Mouse (Mus musculus) myocyte (in vitro differentiated cells): ENCODE data around the gene P2ry6. TPM values are rescaled to one million over a fixed set of nuclear protein-coding genes. Genes with fewer than 3 reads are reported as not detected.

Experiments used
- H3K27me3 ChIP-seq: one replicate; pipeline ENCODE4 v1.6.1; 2011; ENCODE audit not compliant: control insufficient read depth, insufficient read depth, insufficient read length
- H3K36me3 ChIP-seq: one replicate; pipeline ENCODE4 v1.6.1; 2011; ENCODE audit not compliant: control insufficient read depth, insufficient read depth
- H3K4me2 ChIP-seq: one replicate; pipeline ENCODE4 v1.6.1; 2011; ENCODE audit warnings: low read depth, control low read depth
- H3K4me3 ChIP-seq: one replicate; pipeline ENCODE4 v1.5.1; 2011; ENCODE audit warnings: mild to moderate bottlenecking, control low read depth, moderate library complexity
- H3K79me2 ChIP-seq: one replicate; pipeline ENCODE4 v1.6.1; 2011; ENCODE audit not compliant: control insufficient read depth, insufficient read depth
- H3ac ChIP-seq: one replicate; pipeline ENCODE4 v1.6.1; 2011; ENCODE audit not compliant: control insufficient read depth, insufficient read length
- CEBPB ChIP-seq: IDR thresholded peaks from 2 replicates; pipeline ENCODE4 v1.6.1; 2011; ENCODE audit warnings: mild to moderate bottlenecking, moderate library complexity; ENCODE audit not compliant: poor library complexity, insufficient read depth, severe bottlenecking
- E2F4 ChIP-seq: IDR thresholded peaks from one replicate; pipeline ENCODE4 v1.6.1; 2011; ENCODE audit warnings: mild to moderate bottlenecking, control low read depth, moderate library complexity; ENCODE audit not compliant: insufficient read depth
- MAX ChIP-seq: IDR thresholded peaks from one replicate; pipeline ENCODE4 v1.6.1; 2011; ENCODE audit warnings: low read depth, mild to moderate bottlenecking, control low read depth
- MYOD1 ChIP-seq, 3 experiments: IDR thresholded peaks; one replicate each; pipeline ENCODE4 v1.6.1; 2011; ENCODE audit warnings: control low read depth in 2 of 3, low read depth in 2 of 3, mild to moderate bottlenecking in 2 of 3, moderate library complexity in 1 of 3; ENCODE audit not compliant: insufficient read length in 2 of 3, control insufficient read depth in 1 of 3
- MYOG ChIP-seq, 3 experiments: IDR thresholded peaks; one replicate each; pipeline ENCODE4 v1.6.1; 2011; ENCODE audit warnings: control low read depth in 2 of 3, low read depth in 2 of 3, mild to moderate bottlenecking in 2 of 3; ENCODE audit not compliant: insufficient read length in 2 of 3, control insufficient read depth in 1 of 3, insufficient read depth in 1 of 3
- POLR2A ChIP-seq: IDR thresholded peaks from one replicate; pipeline ENCODE4 v1.6.1; 2011; ENCODE audit warnings: low read depth, mild to moderate bottlenecking, control low read depth, moderate library complexity; ENCODE audit not compliant: insufficient read length
- POLR2AphosphoS2 ChIP-seq: IDR thresholded peaks from one replicate; pipeline ENCODE4 v1.6.1; 2011; ENCODE audit warnings: low read depth, control low read depth; ENCODE audit not compliant: insufficient read length
- REST ChIP-seq: IDR thresholded peaks from one replicate; pipeline ENCODE4 v1.6.1; 2011; ENCODE audit warnings: mild to moderate bottlenecking, control low read depth, moderate library complexity; ENCODE audit not compliant: insufficient read depth, insufficient read length
- SRF ChIP-seq: IDR thresholded peaks from one replicate; pipeline ENCODE4 v1.6.1; 2011; ENCODE audit warnings: low read depth; ENCODE audit not compliant: control insufficient read depth, insufficient read length
- TCF12 ChIP-seq: IDR thresholded peaks from one replicate; pipeline ENCODE4 v1.6.1; 2011; ENCODE audit warnings: mild to moderate bottlenecking, control low read depth; ENCODE audit not compliant: poor library complexity, insufficient read depth, severe bottlenecking
- TCF3 ChIP-seq: IDR thresholded peaks from one replicate; pipeline ENCODE4 v1.6.1; 2011; ENCODE audit warnings: low read depth, control low read depth; ENCODE audit not compliant: insufficient read length
- USF1 ChIP-seq: IDR thresholded peaks from one replicate; pipeline ENCODE4 v1.6.1; 2011; ENCODE audit warnings: low read depth, mild to moderate bottlenecking, control low read depth, moderate library complexity
- polyA plus RNA-seq: library from polyadenylated mRNA; unstranded; fragments of >200 nt; fragmentation: generic; extraction: Trizol; gene quantifications from one replicate; pipeline ENCODE4 v1.2.1, GENCODE M21; 2012; ENCODE audit warnings: missing spikeins

P2ry6 gene
- polyA plus RNA-seq = 0.13 TPM

GRCm38 (mm10) chr7:100974135-100974903 lies at the start of gene P2ry6:
Gene P2ry6 (minus strand): TSS chr7:100974649.
- Histone ChIP-seq H3K27me3 (no peaks in the 10 kb centered on the region), H3K79me2 (no peaks in the 10 kb centered on the region), H3ac (no peak within 1 kb of the TSS), H3K4me2 (no peak within 1 kb of the TSS), H3K4me3 (no peak within 1 kb of the TSS), H3K36me3 (no peaks in the 10 kb centered on the region)
- TF ChIP-seq MYOD1 (IDR thresholded peaks at IDR 0.05; ENCODE audit: control insufficient read depth in 1 of 3, insufficient read length in 2 of 3, low read depth in 2 of 3) (no peak), CEBPB (no peak), E2F4 (no peak), POLR2AphosphoS2 (no peak), MAX (no peak), USF1 (no peak), POLR2A (no peak), MYOG (IDR thresholded peaks at IDR 0.05; ENCODE audit: control insufficient read depth in 1 of 3, insufficient read depth in 1 of 3, insufficient read length in 2 of 3, low read depth in 2 of 3) (no peak), TCF12 (no peak), TCF3 (no peak), SRF (no peak)

- peak overlapping the region; percentile 31 for H3K4me2 ChIP-seq
- no peaks in the 10 kb centered on the region for H3K79me2 ChIP-seq
- H3K36me3 ChIP-seq = no peaks in the 10 kb centered on the region
- TF ChIP-seq SRF (no peak), TCF12 (peak; percentile 27), MYOG (IDR thresholded peaks at IDR 0.05; ENCODE audit: control insufficient read depth in 1 of 3, insufficient read depth in 1 of 3, insufficient read length in 2 of 3, low read depth in 2 of 3) (no peak), MYOD1 (IDR thresholded peaks at IDR 0.05; ENCODE audit: control insufficient read depth in 1 of 3, insufficient read length in 2 of 3, low read depth in 2 of 3) (peak; percentile 51 to 90 (median 63)), USF1 (no peak)
- no peak overlapping the region for H3K4me3 ChIP-seq
- no peaks in the 10 kb centered on the region for H3K27me3 ChIP-seq
- no peak overlapping the region for H3ac ChIP-seq
These were observed 43.0 kb upstream of the P2ry6 start for GRCm38 (mm10) chr7:101017492-101017891.

- Histone ChIP-seq H3K36me3 (no peaks in the 10 kb centered on the region), H3ac (no peak overlapping the region)
These were observed 42.6 kb upstream of the P2ry6 start for GRCm38 (mm10) chr7:101017021-101017461.

GRCm38 (mm10) chr7:101014985-101015384 lies 40.5 kb upstream of the P2ry6 start:
- TF ChIP-seq MYOG (IDR thresholded peaks at IDR 0.05; ENCODE audit: control insufficient read depth in 1 of 3, insufficient read depth in 1 of 3, insufficient read length in 2 of 3, low read depth in 2 of 3) = no peak
- no peak for TF ChIP-seq TCF12
- no peak for TF ChIP-seq REST
- TF ChIP-seq MYOD1 (IDR thresholded peaks at IDR 0.05; ENCODE audit: control insufficient read depth in 1 of 3, insufficient read length in 2 of 3, low read depth in 2 of 3) = no peak
- TF ChIP-seq CEBPB = no peak
- no peak for TF ChIP-seq SRF
- no peaks in the 10 kb centered on the region for H3K79me2 ChIP-seq
- H3K36me3 ChIP-seq = no peaks in the 10 kb centered on the region
- no peak overlapping the region for H3K4me3 ChIP-seq
- H3ac ChIP-seq = no peak overlapping the region
- no peak overlapping the region for H3K4me2 ChIP-seq
- H3K27me3 ChIP-seq = no peaks in the 10 kb centered on the region

More at GRCm38 (mm10) chr7:101017021-101017461, 42.6 kb upstream of the P2ry6 start:
- H3K4me2 ChIP-seq = peak overlapping the region; percentile 31
- no peak overlapping the region for H3K4me3 ChIP-seq
- TF ChIP-seq MYOG (IDR thresholded peaks at IDR 0.05; ENCODE audit: control insufficient read depth in 1 of 3, insufficient read depth in 1 of 3, insufficient read length in 2 of 3, low read depth in 2 of 3) (no peak), CEBPB (no peak), POLR2A (no peak), USF1 (no peak), MAX (no peak), E2F4 (no peak), POLR2AphosphoS2 (no peak), TCF3 (no peak)
- H3K27me3 ChIP-seq = no peaks in the 10 kb centered on the region
- no peaks in the 10 kb centered on the region for H3K79me2 ChIP-seq

GRCm38 (mm10) chr7:101014041-101014440 lies 39.6 kb upstream of the P2ry6 start:
- H3K27me3 ChIP-seq = no peaks in the 10 kb centered on the region
- H3K36me3 ChIP-seq = no peaks in the 10 kb centered on the region
- H3ac ChIP-seq = no peak overlapping the region
- H3K4me2 ChIP-seq = no peak overlapping the region
- TF ChIP-seq MAX (no peak), POLR2A (no peak), MYOG (IDR thresholded peaks at IDR 0.05; ENCODE audit: control insufficient read depth in 1 of 3, insufficient read depth in 1 of 3, insufficient read length in 2 of 3, low read depth in 2 of 3) (no peak), CEBPB (no peak), MYOD1 (IDR thresholded peaks at IDR 0.05; ENCODE audit: control insufficient read depth in 1 of 3, insufficient read length in 2 of 3, low read depth in 2 of 3) (no peak), TCF12 (no peak), USF1 (no peak), SRF (no peak), E2F4 (no peak), TCF3 (no peak), POLR2AphosphoS2 (no peak), REST (no peak)
- H3K4me3 ChIP-seq = no peak overlapping the region
- no peaks in the 10 kb centered on the region for H3K79me2 ChIP-seq
